Mouse (Mus musculus) adrenal gland, adult 18-20 months (tissue): ENCODE data around the gene Mbd3. TPM values are rescaled to one million over a fixed set of nuclear protein-coding genes. Genes with fewer than 3 reads are reported as not detected.

Experiments used
- DNase-seq, 2 experiments: peaks; one replicate each; pipeline ENCODE4 v3.0.0; 2021 to 2022; ENCODE audit warnings: low spot score in 2 of 2
- long read RNA-seq, 2 experiments: library from polyadenylated mRNA; stranded (forward); transcript quantifications; one replicate each; pipeline ENCODE4 v2.0.0; 2021
- total RNA-seq, 2 experiments: library from RNA; stranded (reverse); gene quantifications; 1 replicate in 1 of 2; 2 replicates in 1 of 2; pipeline ENCODE4 v1.2.3; 2021

Mbd3 gene
- 100 to 1,000 TPM; 137 to 157 TPM for total RNA-seq
- long read RNA-seq, experiment 1, transcript Mbd3-201 (7 exons, 1,662 nt) = minor isoform, 30 of 186 reads
- long read RNA-seq, experiment 1, transcript Mbd3-204 (7 exons, 1,566 nt) = major isoform, 74 of 186 reads
- long read RNA-seq, experiment 1, transcript Mbd3-203 (7 exons, 1,222 nt) = minor isoform, 5 of 186 reads
- long read RNA-seq, experiment 1, partial matches to known transcripts = 49 of 186 reads
- long read RNA-seq, experiment 1, other reads (novel, unspliced or antisense) = 28 of 186 reads
- long read RNA-seq, experiment 2, transcript Mbd3-204 (7 exons, 1,566 nt) = major isoform, 163 of 374 reads
- long read RNA-seq, experiment 2, transcript Mbd3-203 (7 exons, 1,222 nt) = minor isoform, 11 of 374 reads
- long read RNA-seq, experiment 2, transcript Mbd3-201 (7 exons, 1,662 nt) = minor isoform, 53 of 374 reads
- long read RNA-seq, experiment 2, partial matches to known transcripts = 110 of 374 reads
- long read RNA-seq, experiment 2, other reads (novel, unspliced or antisense) = 34 of 374 reads

DNA sequence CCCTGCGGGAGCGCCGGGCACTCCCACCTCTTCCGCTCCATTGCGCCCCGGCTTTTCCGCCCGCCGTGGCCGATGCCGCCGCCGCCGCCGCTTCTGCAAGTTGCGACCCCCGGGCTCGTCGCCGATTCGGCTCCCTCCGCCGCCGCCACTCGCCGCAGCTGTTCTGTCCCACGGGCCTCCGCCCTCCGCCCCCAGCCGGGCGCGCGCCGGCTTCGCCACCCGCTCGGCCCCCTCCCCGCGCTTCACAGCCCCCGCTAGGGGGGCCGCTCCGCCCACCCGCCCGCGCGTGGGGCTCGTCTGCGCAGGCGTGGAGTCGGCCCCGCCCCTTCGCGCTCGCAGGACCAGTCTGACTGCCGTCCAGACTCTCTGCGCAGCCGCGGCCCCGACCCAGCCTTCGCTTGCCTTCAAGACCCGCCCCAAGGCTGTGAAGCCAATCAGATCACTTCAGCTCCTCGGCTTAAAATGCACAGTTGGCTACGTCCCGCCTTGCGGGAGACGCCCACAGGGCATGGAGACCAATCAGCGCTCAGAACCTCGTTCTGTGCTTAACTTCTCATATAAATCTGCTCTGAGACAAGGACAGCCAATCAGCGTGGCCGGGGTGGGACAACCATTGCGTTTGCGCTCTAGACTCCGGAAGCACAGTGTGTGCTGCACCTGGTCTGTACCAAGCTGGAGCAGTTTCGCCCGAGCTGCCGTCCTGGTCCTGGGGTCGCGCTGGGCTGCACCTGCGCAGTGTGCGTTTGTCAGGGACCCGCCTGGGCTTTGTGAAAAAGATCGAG lies at the start of gene Mbd3:
TSS of gene Mbd3 (minus strand) at position 360 of the 782 bp plus-strand sequence.
- peak; percentile 98 to 99 for DNase-seq

DNA sequence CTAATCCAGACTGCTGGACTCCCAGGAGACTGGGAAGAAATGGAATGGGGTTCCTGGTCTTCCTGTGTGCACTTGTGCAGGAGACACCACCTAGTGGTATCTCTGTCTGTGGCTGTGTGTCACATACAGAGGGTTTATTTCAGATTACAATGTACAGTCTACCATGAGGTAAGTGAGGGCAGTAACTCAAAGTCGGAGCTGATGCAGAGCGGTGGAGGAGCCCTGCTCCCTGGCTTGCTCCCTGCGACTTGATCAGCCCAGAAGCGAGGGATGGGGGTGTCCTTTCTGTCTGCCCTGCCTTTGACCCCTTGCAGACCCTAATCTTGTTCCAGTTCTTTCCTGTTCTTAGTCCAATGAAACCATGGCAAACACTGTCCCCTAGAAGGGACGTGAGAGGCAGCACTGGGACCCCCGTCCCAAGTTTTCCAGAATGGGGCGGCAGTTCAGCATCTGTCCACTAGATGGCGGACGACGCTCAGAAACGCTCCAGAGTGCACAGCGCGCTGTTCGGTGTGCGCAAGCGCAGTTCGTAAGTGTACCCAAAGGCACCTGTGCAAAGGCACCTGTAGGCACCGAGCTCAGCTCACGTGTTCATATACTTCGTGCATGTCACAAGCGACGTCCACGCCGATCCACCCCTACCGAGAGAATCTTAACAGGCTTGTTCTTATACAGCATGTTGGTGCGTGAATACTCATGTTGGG lies 46.7 kb upstream of the Mbd3 start:
- peak; percentile 76 to 80 for DNase-seq

DNA sequence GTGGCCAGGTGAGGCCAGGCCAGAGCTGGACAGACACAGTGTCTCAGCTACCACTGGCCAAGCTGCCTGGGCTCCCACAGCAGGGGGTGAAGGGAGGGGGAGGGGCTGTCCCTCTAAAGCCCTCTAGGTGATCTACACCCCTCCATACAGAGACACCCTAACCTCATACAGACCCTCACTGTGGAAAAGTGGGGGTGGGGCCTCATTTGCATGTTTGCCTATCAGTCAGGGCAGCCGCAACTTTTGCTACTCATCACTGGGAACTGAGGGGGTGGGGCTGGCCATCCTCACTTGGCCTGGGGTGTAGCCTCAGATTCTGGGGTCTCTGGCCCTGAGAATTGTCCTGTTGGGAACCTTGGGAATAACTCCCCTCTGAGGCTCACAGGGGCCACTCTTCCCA lies 45.7 kb upstream of the Mbd3 start:
- DNase-seq = no peak

DNA sequence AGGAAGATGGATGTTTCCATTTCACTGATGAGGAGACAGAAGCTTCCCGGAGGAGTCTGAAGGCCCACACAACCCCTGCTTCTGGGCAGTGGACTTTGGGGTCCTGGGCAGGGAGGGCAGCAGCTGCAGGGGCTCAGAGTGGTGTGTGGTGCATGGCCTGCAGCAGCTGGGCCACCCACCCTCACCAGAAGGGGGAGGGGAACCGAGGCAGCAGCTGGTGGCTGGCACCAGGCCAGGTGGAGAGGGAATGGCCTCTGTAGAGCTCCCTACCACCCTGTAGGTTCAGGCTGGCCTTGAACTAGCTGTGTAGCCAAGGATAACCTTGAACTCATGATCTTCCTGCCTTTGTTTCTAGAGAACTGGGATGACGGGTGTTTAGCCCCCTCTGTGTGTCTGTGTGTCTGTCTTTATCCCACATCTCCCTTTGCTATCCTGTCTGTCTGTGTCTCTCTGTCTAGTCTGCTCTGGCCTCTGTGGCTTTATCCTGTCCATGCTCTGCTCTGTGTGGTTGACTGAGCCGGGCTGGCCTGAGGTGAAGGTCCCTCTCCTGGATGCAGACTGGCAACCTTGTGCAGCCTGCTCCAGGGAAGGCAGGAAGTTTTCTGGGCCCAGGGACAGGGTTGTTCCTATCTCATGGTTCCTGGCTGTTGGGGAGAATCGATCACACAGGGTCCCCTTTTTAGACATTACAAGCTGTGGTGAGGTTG lies 45.1 kb upstream of the Mbd3 start:
- DNase-seq = peak in 1 of 2 experiments; percentile 42

DNA sequence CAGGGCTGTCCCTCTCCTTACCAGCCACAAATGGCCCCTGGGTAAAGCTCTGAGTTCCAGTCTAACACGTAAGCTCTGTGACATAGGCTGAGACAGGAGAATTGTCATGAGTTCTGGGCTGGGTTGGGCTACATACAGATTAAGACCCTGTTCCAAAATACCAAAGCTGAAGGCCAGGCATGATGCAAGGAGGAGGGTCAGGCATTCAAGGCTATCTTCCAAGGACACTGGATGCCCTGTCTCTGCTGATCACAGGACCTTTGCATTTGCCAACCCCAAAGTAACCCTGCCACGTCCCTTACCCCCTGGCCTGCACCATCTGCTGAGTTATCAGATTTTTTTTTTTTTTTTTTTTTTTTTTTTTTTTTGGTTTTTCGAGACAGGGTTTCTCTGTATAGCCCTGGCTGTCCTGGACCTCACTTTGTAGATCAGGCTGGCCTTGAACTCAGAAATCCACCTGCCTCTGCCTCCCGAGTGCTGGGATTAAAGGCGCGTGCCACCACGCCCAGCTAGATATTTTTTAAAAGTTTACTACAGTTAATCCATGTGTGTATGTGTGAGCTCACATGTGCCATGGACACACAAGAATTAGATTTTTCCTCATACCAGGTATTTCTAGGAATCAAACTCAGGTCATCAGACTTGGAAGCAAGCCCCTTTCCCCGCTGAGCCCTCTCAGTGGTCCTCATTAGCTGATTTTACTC lies 44.4 kb upstream of the Mbd3 start:
- no peak for DNase-seq

DNA sequence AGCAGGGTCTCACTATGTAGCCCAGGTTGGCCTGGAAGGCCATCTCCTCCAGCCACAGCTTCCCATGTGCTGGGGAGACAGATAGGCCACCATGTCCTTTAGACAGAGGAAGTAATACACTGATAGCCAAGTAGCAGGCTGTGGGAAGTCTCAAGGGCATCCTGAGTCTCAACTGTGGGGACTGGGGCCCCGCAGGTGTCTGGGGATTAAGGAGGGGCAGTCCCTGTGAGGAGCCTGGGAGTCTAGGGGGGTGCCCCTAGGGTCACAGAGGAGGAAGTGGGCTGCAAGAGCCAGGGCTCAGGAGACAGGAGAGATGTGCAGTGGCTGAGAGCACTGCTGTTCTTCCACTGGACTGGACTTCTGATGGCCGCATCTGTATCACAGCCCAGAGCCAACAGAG lies 43.6 kb upstream of the Mbd3 start:
- no peak for DNase-seq

DNA sequence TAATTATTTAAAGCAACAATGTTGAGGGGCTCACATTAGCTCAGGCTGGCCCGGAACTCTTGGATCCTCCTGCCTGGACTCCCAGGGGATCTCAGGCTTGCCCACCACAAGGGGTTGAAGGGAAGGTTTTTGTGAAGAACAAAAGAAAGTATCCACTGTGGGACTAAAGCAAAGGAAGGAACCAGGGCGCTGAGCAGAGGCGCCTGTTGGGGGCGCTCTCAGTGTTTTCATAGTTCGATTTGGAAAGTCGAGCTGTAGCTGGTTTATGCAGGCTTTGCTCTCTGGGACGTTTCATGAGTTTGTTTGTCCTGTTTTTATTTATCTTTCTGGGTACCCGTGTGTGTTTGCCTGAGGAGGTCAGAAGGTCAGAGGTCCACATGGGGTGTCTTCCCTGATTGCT lies 42.2 kb upstream of the Mbd3 start:
- no peak for DNase-seq

DNA sequence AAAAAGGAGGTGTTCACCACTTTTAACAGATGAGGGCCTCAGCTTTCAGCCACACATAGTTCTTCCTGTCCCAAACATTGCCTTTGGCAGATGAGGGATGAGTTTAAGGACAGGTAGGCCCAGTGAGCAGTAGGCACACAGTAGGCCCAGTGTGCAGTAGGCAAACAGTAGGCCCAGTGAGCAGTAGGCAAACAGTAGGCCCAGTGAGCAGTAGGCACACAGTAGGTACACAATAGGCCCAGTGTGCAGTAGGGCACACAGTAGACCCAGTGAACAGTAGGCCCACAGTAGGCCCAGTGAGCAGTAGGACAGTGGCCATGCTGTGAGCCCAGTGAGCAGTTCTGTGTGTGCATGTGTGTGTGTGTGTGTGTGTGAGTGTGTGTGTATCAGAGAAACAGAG lies 40.7 kb upstream of the Mbd3 start:
- DNase-seq = no peak

DNA sequence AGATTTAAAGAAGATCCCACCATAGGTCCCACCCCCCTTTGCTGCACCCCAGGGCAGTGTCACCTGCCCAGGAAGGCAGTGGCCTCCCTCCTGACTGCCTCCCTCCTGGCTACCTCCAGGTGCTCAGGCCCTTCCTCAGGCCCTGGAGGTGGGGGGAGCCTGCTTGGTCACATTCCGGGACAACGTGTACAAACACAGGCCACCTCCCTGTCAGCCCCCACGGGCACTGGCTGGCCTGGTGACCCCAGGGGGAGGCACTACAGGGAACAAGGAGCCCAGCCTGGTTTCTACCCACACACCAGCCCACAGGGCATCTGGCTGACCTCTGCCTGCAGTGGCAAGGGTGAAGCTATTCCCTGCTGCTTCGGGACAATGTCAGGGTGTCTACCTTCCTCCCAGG lies 38.6 kb upstream of the Mbd3 start:
- DNase-seq = no peak

DNA sequence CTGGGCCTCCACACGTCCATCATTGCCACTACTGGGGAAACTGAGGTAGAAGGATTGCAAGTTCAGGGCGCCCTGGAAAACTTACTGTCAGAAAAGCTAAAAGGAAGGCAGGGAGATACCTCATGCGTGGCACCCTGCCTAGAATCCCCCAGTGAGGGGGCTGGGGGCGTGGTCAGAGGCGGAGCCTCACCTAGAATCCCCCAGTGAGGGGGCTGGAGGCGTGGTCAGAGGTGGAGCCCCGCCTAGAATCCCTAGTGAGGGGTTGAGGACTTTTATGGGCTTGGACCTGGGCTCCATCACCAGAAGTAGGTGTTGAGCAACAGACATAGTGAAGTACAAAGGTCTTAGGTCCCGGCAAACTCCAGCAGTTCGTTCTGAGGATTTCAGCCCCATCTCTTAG lies 36.9 kb upstream of the Mbd3 start:
- DNase-seq = no peak

DNA sequence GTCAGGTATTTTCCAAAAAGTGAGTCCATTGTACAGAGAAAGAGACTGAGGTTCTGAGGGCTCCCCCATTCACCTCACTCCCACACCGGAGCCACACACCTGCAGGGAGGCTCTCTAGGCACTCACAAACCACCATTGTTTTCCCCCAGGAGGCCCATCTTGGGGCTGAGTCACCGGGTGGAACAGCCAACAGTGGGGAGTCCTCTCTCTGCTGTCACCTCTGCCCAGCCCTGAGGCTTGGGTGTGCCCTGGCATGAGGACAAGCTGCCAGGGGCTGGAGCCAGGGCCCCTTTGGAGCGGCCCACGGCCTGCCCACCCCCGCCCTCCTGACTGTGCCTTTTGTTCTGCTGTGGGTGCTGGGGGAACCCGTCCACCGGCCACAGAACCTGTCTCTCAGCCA lies 36.4 kb upstream of the Mbd3 start:
- DNase-seq = peak in 1 of 2 experiments; percentile 32

DNA sequence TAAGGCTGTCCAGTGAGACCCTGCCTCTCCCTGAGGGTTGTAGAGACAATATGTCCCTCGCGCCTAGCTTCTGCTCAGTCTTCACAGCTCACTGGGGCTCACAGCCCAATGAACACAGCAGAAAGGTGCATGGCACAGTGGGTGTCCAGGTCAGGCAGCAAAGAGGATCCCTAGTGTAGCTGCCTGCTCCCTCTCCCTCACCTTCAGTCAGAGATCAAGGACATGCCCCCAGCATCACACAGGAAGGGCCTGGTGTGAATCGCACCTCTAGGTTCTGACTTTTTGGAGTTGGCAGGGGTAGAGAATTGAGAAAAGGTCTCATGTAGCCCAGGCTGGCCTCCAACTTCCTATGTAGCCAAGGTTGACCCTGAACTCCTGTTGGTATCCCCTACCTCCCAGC lies 35.5 kb upstream of the Mbd3 start:
- no peak for DNase-seq

DNA sequence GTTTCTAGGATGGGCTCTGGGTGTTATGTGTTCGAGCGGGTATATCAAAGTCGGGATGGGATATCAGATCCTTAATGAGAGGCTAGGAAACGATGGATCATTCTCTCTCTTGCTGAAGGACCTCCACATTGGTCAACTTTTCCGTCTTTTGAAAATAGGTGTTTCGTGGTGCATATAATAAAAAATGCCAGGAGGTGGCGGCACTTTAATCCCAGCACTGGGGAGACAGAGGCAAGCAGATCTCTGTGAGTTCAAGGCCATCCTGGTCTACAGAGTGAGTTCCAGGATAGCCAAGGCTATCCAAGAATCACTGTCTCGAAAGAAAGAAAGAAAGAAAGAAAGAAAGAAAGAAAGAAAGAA lies 34.9 kb upstream of the Mbd3 start:
- DNase-seq = no peak

DNA sequence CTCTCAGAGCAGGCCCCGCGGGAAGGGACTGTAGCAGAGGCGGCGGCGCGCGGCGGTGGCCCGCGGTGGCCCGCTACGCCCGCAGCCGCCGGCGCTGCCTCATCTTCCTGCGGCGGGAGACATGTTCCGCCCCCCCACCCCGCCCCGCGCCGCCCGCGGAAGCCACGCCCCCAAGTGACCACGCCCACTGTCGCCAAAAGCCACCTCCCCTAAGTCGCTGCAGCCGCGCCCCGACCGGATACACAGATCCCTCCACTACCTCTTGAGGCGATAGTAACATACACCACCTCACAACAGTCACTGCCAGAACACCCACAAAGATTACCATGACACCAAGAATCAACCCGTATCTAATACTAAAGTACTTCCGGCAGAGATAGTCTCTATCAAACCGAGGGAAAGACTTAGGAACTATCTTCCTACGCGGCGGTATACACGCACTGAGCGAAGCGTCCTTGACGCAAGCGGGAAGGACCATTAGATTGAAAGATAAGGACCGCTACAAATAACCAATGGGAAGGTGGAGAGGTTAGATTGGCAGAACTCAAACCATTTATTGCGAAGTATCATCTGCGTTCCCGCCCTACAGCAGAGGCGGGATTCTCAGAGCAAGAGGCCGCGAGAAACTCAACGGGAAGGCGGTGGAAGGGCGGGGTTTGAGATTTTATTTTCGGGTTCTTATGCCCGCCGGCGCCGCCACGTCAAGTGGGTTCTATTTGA lies 34.3 kb upstream of the Mbd3 start, which contains the start of gene Tcf3:
TSS of gene Tcf3 (minus strand) at position 135 of the 720 bp plus-strand sequence.
- peak; percentile 96 for DNase-seq

DNA sequence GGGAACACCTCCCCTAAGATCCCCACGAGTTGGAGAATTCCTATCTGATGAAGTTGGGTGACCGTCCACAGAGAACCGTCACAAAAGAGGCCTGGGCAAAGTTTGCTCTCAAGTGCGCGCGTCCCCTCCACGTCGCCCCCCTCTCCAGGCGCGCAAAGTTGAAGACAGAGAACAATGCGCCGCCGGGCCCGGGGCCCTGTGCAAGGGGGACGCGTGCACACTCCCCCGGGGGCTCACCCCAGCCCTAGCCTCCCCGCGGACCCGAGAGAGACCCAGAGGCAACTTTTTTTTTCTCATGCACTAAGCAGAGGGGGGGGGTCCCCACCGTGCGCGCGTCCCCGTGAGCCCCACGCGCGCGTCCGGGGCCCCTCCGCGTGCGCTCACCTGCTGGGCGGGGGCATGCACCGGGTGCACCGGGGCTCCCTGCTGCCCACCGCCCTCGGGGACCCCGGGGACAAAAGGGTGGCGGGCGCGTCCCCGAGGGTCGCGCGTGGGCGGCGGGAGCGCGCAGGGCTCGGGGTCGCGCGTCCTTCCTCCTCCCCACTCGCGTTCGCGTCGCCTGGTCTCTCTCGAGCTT lies 33.7 kb upstream of the Mbd3 start:
- DNase-seq = no peak

DNA sequence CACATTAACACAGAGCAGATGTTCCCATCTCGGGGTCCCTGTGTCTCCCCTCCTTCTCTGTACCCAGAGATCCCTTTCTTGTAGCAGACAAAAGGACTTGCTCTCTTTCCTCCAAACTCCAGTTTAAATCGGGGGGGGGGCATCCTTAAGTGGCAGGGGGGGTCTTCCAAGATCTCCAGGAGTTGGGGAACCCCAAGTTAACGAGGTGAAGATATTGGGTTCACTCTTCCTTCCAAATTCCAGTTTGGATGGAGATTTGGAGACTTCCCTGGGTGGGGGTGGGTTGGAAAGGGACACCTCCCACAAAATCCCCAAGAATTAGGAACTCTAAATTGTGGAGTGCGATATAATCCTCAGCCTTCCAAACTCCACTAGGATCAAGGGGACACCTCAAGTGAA lies 33.0 kb upstream of the Mbd3 start:
- no peak for DNase-seq

DNA sequence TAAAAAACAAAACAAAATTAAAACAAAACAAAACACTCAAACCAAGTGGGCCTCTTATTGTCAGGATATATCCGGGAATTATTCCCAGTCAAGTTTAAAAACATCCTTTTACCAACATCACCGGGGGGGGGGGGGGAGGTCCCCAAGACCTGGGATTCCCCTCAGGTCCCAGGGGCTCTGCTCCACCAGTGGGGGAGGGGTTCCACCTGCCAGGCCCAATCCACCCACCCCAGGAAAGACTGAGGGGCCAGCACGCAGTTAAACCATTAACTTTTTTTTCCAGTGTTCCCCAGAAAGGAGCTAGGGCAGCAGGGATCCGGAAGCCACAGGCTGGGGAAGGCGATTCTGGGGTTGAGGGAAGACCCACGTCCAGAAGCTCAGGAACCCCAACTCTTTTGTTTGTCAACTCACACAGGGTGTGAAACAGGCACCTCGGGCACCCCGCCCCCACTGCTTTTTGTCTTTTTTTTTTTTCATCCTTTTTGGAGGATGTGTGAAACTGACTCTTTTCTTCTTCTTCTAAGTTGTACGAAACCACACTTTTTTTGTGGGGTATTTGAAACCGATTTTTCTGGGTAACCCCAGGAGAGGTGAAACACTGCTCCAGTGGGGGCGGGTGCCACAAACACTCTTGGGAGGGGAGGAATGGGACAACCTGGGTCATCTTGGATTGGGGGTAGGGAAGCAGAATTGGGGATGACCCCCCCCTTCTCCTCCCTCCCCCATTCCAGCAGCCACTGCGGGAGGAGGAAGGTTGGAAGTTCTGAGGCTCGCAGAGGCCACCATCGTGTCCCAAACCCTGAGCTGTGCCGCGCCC lies 32.4 kb upstream of the Mbd3 start:
- no peak for DNase-seq

DNA sequence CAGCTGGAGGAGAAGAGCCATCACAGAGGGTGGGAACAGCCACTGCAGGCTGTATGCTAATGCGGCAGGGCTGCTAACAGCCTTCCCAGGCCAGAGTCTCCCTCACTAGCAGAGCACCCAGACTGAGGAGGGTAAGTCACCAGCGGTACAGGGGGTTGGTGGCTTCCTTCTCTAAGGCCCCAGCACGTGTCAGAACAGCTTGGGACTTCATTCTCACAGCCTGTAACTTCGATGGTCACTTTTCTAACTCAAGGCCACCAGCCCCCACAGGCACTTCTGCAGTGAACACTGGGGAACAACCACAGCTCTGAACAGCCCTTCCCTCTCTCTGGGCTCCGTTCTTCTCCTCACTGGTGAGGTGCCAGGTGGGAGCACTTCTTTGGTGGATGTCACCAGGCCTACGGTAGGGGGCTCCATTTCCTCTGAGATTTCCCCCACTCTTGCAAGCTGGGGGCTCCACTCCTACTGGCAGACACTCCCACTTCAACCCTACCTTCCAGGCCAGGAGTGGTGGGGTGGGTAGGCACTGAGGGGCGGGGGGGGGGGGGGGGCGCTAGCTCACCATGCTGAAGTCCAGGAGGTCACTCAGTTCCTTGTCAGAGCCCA lies 31.1 kb upstream of the Mbd3 start:
- no peak for DNase-seq
